Mouse (Mus musculus): ENCODE measurements around the gene Mpv17l2.

Gene Mpv17l2

DNA sequence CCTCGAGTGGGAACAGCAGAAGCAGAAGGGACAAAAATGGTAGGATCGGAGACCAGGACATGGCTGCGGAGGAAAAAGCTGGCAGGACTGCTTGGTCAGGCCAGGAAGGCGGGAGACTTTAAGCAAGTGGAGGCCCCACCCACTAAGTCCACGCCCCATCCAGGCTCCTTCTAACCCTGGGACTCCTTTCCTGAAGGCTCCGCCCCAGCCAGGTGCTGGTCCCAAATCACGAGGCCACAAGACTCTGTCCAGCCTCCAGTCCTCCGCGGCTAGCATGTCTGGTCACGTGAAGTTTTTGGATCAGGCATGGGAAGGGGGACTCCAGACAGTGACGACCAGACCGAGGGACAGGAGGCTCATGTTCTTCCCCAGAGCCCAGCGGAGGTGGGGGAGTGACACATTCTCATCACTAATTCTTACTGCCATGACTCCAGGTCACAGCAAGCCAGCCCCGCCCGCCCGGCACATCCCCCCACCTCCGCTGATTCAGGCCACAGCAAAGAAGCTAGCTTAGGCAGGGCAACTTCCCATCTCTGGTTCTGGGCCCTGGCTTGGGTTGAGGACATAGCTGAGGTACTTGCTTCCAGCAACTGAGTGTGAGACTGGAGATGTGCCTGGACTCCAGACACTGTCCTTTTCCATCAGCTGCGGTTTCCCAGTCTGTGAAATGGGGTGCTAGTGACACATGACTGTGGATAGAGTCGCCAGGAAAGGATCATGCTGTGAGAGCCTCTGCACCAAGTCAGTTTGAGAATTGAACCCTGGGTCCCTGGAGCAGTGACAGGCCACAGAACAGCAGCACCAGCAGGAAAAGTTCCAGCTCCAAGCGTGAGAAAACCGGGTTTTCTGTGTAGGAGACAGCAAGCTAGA lies 6.1 kb upstream of the Mpv17l2 start:
- DNase-seq (ENCODE audit: low read depth) = no peak

DNA sequence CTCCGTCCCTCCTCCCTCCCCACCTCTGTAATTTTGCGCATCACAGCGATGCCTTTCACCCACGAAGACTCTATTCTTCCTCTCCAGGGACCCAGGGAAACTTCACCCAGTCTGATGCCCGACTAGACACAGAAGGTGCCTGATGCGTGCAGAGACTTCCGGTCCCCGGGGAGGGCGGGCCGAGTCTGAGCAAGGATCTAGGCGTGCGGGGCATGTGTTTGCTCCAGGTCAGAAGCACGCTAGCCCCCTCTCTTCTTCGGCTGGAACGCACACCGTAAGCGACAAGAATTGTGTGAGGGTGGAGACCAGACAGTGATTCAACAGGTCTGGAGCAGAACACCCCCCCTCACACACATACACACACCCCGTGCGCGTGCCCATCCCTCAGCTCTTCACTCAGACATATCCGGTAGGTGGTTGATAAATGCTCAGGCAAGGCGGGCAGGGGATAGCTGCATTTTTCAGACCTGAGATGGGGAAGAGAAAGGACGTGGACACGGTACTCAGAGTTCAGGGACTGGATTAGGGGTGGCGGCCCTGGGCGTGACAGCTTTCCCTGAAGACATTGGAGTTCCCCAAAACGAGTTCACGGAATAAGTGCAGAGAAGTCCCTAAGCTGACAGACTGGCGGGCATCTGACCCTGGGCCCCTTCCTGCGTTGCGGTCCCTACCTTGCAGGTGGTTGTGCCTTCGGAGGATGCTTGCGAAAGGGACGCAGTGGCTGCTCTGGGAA lies 5.3 kb upstream of the Mpv17l2 start:
- DNase-seq (ENCODE audit: low read depth) = no peak

DNA sequence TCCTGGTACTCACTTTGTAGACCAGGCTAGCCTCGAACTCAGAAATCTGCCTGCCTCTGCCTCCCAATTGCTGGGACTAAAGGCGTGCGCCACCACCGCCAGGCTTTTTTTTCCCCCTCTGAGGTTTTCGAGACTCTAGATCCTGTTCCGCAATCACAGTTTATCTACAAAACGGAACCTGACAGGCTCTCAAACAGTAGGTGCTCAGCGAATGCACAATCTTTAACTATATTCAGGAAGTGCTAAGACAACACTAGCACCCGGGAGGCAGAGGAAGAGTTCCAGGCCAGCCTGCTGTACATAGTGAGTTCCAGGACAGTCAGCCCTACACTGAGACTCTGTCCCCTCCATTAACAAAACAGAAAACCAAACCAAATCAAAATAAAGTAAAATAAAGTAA lies 4.6 kb upstream of the Mpv17l2 start:
- DNase-seq (ENCODE audit: low read depth) = no peak

DNA sequence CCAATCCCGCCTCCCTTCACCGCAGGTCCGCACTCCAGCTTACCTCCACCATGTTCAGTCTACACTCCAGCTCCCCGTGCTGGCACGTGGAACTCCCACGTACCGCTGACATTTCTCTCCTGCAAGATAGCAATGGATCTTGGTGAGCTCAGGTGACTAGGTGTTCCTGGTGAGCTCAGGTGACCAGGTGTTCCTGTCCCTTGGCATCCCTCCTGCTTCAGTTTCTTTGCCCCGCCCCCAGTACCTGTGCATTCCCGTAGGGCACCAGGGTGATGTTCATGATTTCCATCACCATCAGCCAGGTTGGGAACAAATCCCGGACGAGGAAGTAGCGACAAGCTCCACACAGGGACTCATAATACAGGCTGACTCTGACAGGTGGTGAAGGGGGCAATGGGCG lies 3.9 kb upstream of the Mpv17l2 start:
- DNase-seq (ENCODE audit: low read depth) = no peak

DNA sequence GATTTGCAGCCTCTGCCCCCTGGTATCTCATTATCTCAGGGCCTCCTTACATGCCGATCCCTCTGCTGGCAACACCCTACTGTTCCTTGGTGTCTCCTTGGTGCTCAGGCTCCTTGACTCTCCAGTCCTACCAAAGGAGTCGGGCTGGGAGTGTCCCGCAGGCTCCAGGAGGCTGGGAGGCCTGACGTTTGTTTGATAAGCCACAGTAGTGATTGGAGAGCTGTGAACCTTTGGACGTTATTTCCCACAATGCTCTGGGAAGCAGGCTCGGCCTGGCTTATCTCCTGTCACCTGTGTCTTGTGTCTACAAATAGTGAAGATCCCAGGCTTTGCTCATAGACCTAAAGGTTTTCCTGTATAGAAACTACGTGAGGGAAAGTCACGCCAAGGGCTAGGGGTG lies 3.3 kb upstream of the Mpv17l2 start:
- no peak for DNase-seq (ENCODE audit: low read depth)

DNA sequence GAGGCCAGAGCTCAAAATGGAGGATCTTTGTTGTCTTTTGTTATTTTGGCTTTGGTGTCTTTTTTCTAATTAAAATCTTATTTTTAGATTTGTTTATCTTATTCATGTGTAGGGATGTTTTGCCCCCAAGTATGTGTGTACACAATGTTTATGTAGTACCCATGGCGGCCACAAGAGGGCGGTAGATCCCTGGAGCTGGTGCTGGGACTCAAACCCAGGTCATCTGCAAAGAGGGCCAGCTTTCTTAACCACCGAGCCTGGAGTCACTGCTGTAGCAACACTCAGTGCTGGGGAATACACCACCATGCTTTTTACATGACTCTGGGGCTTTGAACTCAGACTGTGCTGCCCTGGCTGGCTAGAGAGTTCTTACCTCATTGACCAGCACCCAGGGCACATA lies 2.6 kb upstream of the Mpv17l2 start:
- peak; percentile 67 for DNase-seq (ENCODE audit: low read depth)

DNA sequence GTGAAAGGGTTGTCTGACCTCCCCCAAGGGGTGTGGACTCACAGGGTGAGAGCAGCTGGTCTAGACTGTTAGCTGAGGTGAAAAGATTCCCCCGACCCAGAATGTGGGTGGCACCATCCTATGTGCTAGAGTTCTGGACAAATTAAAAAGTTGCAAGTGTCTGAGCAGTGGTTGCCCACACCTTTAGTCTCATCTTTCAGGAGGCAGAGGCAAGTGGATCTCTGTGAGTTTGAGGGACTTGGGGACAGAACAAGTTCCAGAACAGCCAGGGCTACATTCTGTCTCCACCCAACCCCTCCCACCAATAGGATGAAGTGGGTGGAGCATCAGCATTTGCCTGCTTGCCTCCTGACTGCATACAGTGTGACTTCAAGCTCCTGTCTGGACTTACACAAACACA lies 1.4 kb upstream of the Mpv17l2 start:
- peak; percentile 54 for DNase-seq (ENCODE audit: low read depth)

DNA sequence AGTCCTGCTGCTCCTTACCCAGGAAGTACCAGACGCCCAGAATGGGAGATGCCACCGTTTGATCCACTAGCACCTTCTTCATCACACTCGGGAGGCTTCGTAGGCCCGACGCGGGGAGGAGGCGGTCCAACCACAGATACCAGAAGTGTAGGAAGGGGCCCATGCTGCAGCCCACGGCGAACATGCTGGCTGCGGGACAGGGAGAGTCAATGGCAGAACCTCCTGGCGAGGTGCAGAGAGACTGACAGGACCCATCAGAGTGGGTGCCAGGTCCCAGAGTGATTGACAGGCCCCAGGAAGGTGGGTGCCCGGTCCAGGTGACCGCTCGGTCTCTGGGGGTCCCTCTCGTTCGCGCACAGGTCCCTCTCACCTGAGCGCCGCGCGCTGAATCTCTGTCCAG lies 396 bp downstream of the Mpv17l2 start:
- DNase-seq (ENCODE audit: low read depth) = peak; percentile 41

DNA sequence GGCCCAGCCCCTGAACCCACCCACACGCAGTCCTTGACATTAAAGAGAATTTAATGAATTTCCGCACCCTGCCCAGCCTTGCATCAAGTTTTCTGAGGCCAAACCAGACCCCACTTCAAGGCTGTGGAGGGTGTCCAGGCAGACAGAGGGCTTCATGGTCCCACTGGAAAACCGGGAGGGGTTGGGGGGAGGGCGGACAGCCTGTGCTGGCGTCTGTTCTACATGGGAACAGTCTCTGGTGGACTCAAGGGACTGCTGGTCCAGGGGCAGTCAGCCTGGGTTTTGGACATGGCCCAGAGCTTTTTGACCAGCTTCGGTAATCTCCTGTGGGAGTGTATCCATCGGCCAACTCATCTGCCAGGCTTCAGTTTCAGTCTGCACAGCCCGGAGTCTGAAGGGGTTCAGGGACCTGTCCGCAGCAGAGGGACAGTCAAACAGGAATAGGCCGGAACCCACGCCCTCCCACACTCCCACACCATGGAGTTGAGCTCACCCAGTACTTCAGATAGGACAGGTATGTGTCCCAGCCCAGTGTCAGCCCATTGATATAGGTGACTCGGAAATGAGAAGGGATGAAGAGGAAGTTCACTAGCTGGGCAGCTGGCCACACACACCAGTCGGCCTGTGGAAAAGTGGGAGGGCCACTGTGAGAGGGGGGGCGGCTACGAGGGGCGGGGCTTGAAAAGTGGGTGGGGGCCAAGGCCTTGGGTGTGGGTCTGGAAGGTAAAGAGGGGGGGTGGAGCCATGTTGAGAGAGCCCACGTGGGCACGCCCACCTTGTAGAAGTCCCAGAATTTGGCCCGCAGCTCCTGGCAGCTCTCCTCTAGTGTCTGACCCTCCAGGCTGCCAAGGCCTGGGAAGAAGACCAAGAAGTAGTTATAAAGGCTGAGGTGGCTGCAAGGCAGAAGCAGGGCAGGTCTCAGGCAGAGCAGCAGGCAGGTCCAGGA lies 1.9 kb downstream of the Mpv17l2 start:
- peak; percentile 38 for DNase-seq (ENCODE audit: low read depth)

DNA sequence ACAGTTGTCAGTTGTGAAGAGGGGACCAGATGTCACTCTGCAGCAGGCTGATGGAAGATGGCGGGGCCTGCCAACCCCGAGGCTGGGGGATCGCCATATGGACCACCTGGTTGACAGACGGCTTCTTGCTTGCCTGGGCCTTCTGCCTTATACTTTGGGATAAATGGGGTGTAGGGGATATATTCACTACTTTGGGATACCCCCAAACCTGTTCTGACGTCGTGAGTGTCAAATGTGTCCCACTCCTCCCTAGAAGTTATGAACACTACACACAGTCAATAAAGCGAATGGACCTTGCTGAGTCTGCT lies 2.5 kb downstream of the Mpv17l2 start:
- no peak for DNase-seq (ENCODE audit: low read depth)

DNA sequence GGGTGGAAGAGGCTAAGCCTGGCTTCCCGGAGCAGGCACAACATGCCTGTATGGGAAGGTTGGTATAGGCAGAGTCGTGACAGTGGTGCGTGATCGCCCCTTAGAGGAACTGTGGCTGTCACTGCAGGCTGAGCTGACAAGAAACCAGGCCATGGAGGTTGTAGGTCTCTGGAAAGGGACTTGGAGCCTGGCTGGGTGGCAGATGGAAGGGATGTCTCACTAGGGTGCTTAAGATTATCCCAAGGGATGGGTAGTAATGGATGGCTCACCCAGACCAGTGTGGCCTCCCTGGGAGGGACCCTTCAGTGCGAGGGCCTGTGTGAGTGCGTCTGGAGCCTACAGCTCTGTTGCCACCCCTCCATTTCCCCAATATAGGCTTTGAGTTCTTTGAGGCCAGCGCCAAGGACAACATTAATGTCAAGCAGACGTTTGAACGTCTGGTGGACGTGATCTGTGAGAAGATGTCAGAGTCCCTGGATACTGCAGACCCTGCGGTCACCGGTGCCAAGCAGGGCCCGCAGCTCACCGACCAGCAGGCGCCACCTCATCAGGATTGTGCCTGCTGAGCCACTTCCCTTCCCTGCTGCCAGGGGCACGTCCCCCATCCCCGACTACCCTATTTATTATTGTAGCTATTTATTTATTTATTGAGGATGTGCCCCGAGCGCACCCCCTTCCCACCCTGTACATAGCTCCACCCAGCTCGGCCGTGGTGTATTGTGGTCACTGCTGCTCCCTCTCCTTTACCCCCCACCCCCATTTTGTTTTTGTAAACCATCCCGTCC lies 3.0 kb downstream of the Mpv17l2 start:
- DNase-seq (ENCODE audit: low read depth) = peak; percentile 67

DNA sequence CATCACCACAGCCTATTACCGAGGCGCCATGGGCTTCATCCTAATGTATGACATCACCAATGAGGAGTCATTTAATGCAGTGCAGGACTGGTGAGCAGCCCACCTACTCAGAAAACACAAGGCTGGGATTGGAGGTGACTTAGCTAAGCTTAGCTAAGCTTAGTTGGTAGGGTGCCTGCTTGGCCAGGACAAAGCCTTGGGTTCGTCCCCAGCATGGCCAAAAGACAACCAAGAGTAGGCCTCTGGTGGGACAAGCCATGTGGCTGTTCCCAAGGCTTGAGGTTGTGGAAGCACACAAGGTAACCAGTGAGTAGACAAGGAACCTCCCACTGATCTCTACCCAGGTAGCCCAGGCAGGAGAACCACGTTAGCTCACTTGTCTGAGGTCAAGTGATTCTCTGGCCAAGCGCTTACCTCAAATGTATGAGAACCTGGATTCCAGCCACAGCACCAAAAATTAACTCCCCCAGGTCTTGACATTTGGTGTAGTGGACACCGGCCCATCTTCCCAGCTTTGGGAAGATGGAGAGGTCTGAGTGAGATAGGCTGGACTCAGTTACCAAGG lies 4.2 kb downstream of the Mpv17l2 start:
- DNase-seq (ENCODE audit: low read depth) = no peak

DNA sequence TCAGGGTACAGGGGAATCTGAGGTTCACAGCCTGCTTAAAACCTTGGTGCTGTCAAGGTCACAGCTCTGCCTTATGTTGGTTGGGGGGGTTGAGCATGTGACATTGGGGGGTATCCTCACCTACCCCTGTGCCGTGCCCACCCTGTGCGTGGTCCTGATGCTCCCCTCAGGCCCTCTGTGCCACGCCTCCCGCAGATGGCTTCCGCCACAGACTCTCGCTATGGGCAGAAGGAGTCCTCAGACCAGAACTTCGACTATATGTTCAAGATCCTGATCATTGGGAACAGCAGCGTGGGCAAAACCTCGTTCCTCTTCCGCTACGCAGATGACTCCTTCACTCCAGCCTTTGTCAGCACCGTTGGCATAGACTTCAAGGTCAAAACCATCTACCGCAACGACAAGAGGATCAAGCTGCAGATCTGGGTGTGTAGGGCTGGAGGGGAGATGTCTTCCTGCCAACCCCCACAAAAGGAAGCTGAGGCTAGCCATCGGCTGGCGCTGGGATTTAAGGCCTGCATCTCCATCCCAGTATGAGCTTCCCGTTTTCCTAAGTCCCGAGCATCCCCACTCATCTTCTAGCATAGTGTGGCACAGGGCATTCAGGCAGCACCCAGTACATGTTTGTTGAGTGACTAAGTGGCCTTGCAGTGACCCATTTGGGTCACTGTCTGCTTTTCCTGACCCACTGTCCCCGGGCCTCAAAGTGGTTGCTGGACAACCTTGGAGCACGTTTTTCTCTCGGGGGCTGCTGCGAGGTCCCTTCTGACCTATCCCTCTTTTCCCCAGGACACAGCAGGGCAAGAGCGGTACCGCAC lies 4.9 kb downstream of the Mpv17l2 start:
- peak; percentile 76 for DNase-seq (ENCODE audit: low read depth)

DNA sequence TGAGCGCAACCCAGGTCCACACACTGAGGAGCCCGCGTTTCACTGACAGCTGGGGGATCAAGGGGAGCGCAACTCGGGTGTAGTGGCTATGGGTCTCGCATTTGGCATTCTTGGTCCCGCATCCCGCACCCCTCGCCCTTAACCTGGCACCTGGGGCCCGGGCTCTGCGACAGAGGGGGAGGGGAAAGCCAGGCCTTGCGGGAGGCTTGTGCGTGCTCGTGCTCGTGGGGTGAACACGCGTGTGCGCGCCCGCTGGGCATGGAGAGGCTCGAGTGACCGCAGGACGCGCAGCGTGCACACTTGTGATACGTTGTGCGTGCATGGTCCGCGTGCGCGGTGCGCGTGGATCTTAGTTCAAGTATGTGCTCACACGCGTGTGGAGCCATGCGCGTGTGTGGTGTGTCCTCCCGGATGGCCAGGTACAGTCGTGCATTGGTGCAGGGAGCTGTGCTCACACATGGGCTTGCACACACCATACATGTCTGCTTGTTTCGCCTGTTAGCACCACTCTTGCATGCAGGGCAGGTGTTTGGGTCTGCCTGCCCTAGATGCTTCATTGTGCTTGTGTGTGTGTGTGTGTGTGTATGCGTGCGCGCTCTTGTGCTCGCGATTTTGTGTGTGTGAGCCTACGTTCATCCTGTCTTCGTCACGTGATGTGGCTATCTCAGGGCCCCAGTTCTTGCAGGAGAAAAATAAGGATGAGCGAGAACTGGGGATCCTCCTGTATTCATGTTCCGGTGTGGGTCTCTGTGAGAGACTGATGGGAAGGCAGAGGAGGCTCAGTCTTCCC lies 5.7 kb downstream of the Mpv17l2 start:
- DNase-seq (ENCODE audit: low read depth) = peak; percentile 71

DNA sequence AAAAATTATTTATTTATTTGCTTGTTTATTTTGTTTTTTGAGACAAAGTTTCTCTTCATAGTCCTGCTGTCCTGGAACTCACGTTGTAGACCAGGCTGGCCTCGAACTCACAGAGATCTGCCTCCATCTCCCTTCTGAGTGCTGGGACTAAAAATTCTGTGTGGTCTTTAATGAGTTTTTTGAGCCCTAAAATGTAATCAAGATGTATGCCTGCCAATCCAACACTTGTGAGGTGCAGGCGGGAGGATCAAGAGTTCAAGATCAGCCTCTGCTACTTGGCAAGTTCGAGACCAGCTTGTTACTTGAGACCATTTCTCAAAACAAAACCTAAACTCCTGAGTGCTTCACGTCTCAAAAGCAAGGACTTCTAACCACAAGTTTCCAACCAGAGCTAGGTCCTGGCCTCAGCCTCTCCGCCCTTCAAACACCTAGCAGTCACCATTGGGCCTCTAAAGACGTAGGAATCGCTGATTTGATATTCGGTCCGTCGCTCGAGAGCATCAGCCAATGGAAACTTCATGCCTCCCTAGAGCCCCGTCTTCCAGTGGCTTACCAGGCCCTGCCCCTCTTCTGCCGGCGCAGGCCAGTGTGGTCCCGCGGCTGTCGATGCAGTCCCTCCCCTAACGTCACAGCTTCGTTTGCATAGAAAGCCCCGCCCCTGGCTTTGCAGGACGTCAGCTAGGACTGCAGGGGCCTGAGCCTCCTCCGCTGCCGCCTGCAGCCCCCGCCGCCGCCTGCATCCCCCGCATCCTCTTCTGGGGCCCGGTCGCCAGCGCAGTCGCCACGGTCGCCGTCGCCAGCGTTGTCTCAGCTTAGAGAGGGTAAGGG lies 6.5 kb downstream of the Mpv17l2 start, which contains the start of gene Rab3a:
Rab3a (plus strand) TSS at position 637 of the 828 bp plus-strand sequence.
- DNase-seq (ENCODE audit: low read depth) = peak; percentile 100

DNA sequence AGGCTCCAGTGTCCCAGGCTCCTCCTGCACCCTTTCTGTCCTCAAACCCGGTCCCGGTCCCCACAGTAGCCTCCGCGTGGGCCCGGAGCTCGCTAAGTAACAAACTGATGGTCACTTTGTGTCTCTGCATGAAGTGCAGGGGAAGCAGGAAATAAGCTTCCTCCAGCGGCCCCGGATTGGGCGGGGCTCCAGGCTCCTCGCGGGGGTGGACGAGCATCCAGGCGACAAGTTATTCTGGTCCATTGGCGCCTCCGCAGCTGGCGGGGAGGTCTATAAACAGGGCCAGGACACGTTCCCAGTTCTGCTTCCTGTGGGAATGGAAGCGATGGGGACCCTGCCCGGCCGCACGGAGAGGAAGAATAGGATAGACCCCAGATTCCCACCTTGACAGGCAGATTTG lies 7.6 kb downstream of the Mpv17l2 start:
- peak; percentile 79 for DNase-seq (ENCODE audit: low read depth)

DNA sequence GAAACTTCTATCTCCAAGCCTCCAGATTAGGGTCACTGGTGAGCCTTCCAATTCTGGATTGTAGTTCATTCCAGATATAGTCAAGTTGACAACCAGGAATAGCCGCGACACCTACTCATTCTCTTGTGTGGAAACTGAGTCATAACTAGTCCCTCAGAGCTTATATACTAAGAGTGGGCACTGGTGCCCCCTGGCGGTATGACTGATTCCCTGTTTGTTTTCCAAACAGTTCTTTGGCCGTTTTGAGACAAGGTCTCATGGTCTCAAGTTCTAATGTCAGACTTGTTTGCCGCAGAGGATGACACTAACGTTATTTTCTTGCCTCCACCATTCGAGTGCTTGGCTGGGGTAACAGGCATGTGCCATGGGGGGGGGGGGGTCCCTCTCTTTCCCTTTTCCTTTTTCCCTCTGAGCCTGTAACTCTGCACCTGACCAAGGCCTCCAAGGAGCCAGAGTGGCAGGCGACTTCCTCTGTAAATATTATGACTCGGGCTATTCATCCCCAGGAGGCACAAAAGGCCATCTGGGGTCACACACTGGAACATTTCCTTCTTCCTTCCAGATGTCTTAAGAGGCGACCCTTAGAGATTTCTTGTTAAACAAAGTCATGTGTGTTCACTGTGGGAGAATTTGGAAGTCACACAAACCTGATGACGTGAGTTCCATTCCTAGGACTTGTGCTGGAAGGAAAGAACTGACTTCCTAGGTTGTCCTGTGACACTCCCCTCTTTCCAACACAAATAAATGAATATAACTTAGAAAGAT lies 8.6 kb downstream of the Mpv17l2 start:
- peak; percentile 81 for DNase-seq (ENCODE audit: low read depth)

DNA sequence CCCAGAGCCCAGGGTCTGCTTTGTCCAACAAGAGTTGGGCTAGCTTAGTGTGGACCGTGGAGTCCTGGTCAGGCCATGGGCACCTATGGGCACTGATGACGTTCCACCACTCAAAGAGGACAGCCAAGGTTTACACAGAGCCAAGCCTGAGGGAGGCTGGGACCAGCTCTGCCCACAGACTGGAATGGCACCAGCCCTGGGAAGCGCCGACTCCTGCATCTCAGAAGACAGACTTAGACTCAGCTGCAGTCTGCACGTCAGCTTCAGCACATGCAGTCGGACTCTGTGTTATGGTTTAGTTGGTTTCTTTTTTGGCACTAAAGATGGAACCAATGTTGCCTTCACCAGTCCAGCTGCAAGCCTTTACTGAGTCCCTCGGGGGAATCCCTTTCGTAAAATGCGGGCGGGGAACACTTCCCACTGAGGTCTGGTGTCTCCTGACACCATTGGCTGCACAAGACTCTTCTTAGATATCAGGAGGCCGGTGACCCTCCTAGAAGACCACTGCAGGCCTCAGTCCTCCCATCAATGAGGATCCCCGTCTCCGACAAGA lies 10.5 kb downstream of the Mpv17l2 start:
- no peak for DNase-seq (ENCODE audit: low read depth)
